Mouse (Mus musculus) adrenal gland, postnatal 4 days (tissue): ENCODE measurements around the gene Chd4. TPM values are rescaled to one million over a fixed set of nuclear protein-coding genes. Genes with fewer than 3 reads are reported as not detected.

Experiments
- DNase-seq, 2 experiments: peaks; one replicate each; pipeline ENCODE4 v3.0.0; 2021 to 2022; ENCODE audit warnings: low spot score in 2 of 2, mixed read lengths in 2 of 2
- total RNA-seq, 2 experiments: library from RNA; stranded (reverse); gene quantifications; 2 replicates each; pipeline ENCODE4 v1.2.3; 2021

Gene Chd4
- total RNA-seq, 2 experiments from 2014 or later, result 227 to 264 TPM

DNA sequence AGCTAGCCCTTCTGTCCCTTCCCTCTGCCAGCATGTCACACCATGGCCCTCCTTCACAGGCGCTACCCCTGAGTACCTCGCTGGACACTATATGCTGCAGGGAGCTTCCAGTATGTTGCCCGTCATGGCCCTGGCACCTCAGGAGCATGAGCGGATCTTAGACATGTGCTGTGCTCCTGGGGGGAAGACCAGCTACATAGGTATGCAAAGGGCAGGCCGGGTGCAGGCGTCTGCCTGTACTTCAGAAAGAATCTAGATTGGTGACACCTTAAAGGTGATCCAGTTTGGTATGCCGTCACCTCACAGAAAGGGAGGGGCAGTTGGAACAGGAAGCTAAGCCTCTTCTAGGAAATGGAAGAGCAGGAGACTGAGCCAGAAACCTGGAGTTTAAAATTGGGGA lies 44.0 kb downstream of the Chd4 start:
- no peak for DNase-seq

- DNase-seq, result no peak
These were observed 46.7 kb downstream of the Chd4 start for GRCm38 (mm10) chr6:125142436-125142835.

DNA sequence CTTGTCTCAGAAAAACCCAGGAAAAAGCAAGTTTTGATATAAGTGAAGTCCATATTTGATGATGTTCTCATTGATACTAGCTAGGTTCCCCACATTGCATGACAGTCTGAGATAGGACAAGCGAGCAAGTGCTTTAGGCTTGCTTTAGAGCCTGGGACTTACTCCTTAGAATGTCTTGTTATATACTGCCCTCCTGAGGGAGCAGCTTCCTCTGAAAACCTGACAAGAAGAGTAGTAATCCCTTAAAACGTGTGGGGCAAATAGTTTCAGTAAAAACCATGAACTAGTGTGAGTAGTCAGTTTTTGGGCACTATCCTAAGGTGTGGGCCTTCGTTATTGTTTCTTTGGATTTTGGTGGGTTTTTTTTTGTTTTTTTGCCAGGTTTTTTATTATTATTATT lies 47.3 kb downstream of the Chd4 start:
- no peak for DNase-seq

DNA sequence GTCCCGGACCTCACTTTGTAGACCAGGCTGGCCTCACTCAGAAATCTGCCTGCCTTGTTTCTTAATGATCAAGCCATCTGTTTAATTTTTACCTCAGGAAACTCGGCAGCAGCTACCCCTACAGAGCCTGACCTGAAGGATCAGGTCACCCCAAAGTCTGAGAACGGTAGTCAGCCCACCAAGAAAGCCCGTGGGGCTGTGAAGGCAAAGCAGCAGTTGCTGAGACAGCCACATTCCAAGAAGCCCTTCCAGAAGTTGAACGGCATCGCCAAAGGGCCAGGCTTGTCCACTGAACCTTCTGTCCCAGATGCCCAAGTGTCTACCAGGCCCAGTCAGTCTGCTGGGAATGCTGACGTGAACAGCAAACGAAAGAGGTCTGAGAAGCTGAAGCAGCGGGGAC lies 48.1 kb downstream of the Chd4 start:
- no peak for DNase-seq

- peak; percentile 67 to 84 for DNase-seq
These were observed 49.2 kb downstream of the Chd4 start, which contains the start of gene Iffo1 for GRCm38 (mm10) chr6:125145001-125145400. TSS of gene Iffo1 (plus strand) at chr6:125145241.

- no peak for DNase-seq
These were observed 49.7 kb downstream of the Chd4 start for GRCm38 (mm10) chr6:125145479-125145951.

DNA sequence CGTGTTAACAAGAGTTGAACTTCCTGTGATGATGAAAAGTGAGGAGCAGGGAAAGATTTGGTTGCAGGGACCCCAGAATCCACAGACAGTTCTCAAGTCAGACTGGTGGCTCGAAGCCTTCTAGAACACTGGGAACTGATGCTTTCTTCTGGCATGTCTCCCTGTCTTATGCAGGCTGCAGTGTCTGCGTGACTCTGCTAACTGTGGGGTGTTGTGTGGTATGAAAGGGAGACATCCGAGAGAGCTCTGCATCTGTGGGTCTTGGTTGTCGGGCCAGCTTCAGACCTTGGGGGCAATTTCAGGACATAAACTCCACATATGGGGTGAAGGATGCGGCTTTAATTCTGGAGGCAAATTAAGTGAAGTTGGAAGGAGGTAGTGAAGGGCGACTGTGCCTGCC lies 50.4 kb downstream of the Chd4 start:
- DNase-seq, result no peak

GRCm38 (mm10) chr6:125146797-125147196 lies 51.0 kb downstream of the Chd4 start:
- DNase-seq, result peak in 1 of 2 experiments; percentile 35

- DNase-seq, result no peak
These were observed 51.5 kb downstream of the Chd4 start for GRCm38 (mm10) chr6:125147329-125147728.

GRCm38 (mm10) chr6:125148251-125148925 lies 52.6 kb downstream of the Chd4 start:
- no peak for DNase-seq

GRCm38 (mm10) chr6:125148926-125149568 lies 53.3 kb downstream of the Chd4 start:
- DNase-seq, result no peak

DNA sequence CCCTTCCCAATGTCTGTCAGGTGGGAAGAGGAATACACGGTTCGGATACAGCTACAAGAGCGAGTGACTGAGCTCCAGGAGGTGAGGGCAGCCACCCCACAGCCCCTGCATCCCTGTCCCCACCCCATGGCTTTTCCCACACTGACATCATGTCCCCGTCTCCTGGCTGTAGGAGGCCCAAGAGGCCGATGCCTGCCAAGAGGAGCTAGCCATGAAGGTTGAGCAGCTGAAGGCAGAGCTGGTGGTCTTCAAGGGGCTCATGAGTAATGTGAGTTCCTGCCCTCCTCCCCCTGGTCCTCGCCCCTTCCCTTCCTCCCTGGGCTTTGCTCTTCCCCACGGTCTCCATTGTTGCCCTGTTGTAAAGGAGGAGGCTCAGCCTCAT lies 53.8 kb downstream of the Chd4 start:
- no peak for DNase-seq

- DNase-seq, result no peak
These were observed 56.6 kb downstream of the Chd4 start for GRCm38 (mm10) chr6:125152212-125153017.

- DNase-seq, result no peak
These were observed 57.2 kb downstream of the Chd4 start for GRCm38 (mm10) chr6:125153018-125153389.

GRCm38 (mm10) chr6:125153682-125154081 lies 57.9 kb downstream of the Chd4 start:
- DNase-seq, result no peak

DNA sequence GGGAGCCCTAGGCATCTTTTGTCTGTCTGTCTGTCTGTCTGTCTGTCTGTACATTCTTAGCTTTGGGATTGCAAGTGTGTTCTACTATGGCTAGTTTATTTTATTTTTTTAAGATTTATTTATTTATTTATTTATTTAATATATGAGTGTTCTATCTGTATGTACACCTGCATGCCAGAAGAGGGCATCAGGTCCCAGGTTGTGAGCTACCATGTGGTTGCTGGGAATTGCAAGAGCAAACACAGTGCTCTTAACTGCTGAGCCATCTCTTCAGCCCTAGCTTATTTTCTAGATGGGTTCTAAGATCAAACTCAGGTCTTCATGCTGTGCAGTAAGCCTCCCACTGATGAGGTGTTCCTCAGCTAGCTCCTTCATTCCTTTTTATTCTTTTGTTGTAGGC lies 58.8 kb downstream of the Chd4 start:
- DNase-seq, result no peak

DNA sequence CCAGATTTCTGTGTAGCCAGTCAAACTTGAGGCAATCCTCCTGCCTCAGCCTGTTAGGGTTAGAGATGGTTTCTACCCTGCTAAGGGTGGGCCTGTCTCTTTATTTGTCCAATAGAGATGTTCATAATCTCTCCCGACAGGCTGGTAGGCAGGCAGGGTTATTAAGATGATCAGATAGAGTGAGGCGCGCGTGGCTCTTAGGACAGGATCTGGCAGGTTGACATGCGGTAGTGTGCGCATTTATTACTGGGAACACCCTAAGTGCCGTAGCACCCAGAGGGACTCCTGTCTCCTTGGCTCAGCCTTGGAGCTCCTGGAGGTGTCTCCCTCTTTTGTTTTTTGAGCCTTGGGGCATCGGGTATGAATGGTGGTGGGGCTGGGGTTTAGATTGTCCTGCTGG lies 59.5 kb downstream of the Chd4 start:
- DNase-seq, result no peak

DNA sequence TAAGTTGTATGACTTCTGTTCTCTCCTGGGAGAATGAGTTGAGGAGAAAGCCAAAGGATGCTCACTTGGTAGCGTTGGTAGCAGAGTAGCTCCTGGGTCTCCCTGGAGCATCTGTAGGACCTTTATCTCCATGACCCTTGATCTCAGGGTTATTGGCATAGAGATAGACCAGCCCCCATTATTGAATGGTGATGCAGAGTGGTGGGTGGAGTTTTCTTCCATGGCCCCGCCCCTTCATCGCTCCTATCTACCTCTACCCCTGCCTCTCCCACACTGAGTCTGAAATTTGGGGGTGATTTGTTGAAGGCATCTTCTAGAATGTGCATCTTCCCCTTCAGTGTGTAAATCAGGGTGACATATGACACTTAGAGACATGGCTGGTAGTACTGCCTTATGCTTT lies 60.7 kb downstream of the Chd4 start:
- DNase-seq, result no peak

GRCm38 (mm10) chr6:125156903-125157614 lies 61.3 kb downstream of the Chd4 start:
- no peak for DNase-seq

- no peak for DNase-seq
These were observed 63.2 kb downstream of the Chd4 start for GRCm38 (mm10) chr6:125158944-125159492.
